Mouse (Mus musculus) kidney, embryonic 14.5 days (tissue): ENCODE results near the gene Ambra1. TPM values are rescaled to one million over a fixed set of nuclear protein-coding genes. Genes with fewer than 3 reads are reported as not detected.

Source experiments
- ATAC-seq: fragments of 200-750 bp; cut with Nextera tagmentation; 2 replicates; pipeline ENCODE4 v1.8.0; 2017; ENCODE audit warnings: moderate number of reproducible peaks, mild to moderate bottlenecking, moderate TSS enrichment, moderate library complexity; ENCODE audit not compliant: low FRiP score, low TSS enrichment
- H3K27ac ChIP-seq: fragments of 300-500 bp; sonication (generic); 2 replicates; pipeline ENCODE4 v1.5.1; 2014; ENCODE audit warnings: low read depth, mild to moderate bottlenecking, low read length, moderate library complexity, mixed read lengths
- H3K27me3 ChIP-seq: fragments of 300-500 bp; sonication (generic); 2 replicates; pipeline ENCODE4 v1.6.1; 2014; ENCODE audit warnings: mild to moderate bottlenecking, low read length; ENCODE audit not compliant: control insufficient read depth, insufficient read depth
- H3K36me3 ChIP-seq: fragments of 300-500 bp; sonication (generic); 2 replicates; pipeline ENCODE4 v1.6.1; 2014; ENCODE audit warnings: low read length, mixed read lengths; ENCODE audit not compliant: control insufficient read depth, insufficient read depth
- H3K4me1 ChIP-seq: fragments of 300-500 bp; sonication (generic); 2 replicates; pipeline ENCODE4 v1.6.1; 2014; ENCODE audit warnings: low read length, mixed read lengths; ENCODE audit not compliant: control insufficient read depth, insufficient read depth
- H3K4me2 ChIP-seq: fragments of 300-500 bp; sonication (generic); replicated peaks from 2 replicates; pipeline ENCODE4 v1.6.1; 2014; ENCODE audit warnings: low read depth, mild to moderate bottlenecking, low read length
- H3K4me3 ChIP-seq: fragments of 300-500 bp; sonication (generic); 2 replicates; pipeline ENCODE4 v1.5.1; 2014; ENCODE audit warnings: mild to moderate bottlenecking, low read length
- H3K9ac ChIP-seq: fragments of 300-500 bp; sonication (generic); 2 replicates; pipeline ENCODE4 v1.6.1; 2014; ENCODE audit warnings: low read depth, mild to moderate bottlenecking, low read length, moderate library complexity
- H3K9me3 ChIP-seq: fragments of 300-500 bp; sonication (generic); 2 replicates; pipeline ENCODE4 v1.6.1; 2016; ENCODE audit warnings: low read length; ENCODE audit not compliant: control insufficient read depth
- whole genome bisulfite sequencing: fragments of 180-500 bp; shearing (Covaris S2); extraction: QIAGEN DNeasy Blood & Tissue Kit; methylation state at CpG from one replicate; pipeline ENCODE4 v1.1.7; 2014; 5-methylcytosine and 5-hydroxymethylcytosine counted together
- polyA plus RNA-seq: library from polyadenylated mRNA; unstranded; fragments of >200 nt; fragmentation: Nextera tagmentation; extraction: Ambion mirVana; gene quantifications from 2 replicates; pipeline ENCODE4 v1.2.1, GENCODE M21; 2014

The Ambra1 gene
- polyA plus RNA-seq, 1 experiment from 2014 or later, result 20.3 TPM

DNA sequence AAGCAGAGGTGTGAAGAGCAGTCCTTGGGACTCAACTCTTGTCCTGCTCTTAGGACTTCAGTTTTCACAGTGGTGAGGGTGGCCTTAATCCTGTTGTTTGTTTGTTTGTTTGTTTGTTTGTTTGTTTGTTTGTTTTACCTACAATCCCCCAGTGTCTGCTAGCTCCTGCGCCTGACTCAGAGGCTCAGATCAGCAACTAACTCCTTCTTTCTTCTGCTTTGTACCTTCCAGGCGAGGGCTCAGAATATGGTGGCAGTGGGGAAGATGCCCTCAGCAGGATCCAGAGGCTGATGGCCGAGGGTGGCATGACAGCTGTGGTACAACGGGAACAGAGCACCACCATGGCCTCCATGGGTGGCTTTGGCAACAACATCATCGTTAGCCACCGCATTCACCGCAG lies 187.2 kb downstream of the Ambra1 start:
- Histone ChIP-seq H3K27me3 (peaks cover 9% of the 10 kb centered on the region), H3K36me3 (peaks cover 41% of the 10 kb centered on the region), H3K27ac (no peak overlapping the region), H3K4me1 (peaks cover 5% of the 10 kb centered on the region), H3K9ac (no peak overlapping the region), H3K9me3 (no peaks in the 10 kb centered on the region), H3K4me2 (no peak overlapping the region), H3K4me3 (no peak overlapping the region)
- no peak for ATAC-seq
- 94% methylated on average over 7 of the region's 7 CpGs for WGBS

DNA sequence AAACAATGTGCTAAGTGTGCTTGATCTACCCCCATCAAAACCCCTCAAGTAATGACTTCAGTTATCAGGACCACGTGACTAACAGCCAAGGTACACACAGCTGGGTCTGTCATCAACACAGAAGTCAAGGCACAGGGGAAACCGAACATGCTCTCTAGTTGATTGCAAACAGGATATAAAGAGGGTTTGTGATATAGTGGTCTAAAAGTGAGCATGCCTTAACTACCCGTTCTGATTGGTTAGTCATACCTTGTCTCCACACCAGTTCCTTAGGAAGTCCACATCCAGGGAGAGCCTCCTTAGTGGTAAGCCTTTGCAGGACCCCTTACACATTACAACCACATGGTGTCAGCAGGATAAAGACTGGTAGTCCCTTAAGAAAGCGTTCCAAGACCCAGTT lies 190.2 kb downstream of the Ambra1 start:
- no peak for ATAC-seq
- Histone ChIP-seq H3K27me3 (peaks cover 26% of the 10 kb centered on the region), H3K27ac (no peak overlapping the region), H3K9me3 (no peaks in the 10 kb centered on the region), H3K9ac (no peak overlapping the region), H3K4me1 (peaks cover 9% of the 10 kb centered on the region), H3K4me2 (no peak overlapping the region), H3K4me3 (no peak overlapping the region), H3K36me3 (peaks cover 22% of the 10 kb centered on the region)
- 74% methylated on average over 4 of the region's 4 CpGs for WGBS

DNA sequence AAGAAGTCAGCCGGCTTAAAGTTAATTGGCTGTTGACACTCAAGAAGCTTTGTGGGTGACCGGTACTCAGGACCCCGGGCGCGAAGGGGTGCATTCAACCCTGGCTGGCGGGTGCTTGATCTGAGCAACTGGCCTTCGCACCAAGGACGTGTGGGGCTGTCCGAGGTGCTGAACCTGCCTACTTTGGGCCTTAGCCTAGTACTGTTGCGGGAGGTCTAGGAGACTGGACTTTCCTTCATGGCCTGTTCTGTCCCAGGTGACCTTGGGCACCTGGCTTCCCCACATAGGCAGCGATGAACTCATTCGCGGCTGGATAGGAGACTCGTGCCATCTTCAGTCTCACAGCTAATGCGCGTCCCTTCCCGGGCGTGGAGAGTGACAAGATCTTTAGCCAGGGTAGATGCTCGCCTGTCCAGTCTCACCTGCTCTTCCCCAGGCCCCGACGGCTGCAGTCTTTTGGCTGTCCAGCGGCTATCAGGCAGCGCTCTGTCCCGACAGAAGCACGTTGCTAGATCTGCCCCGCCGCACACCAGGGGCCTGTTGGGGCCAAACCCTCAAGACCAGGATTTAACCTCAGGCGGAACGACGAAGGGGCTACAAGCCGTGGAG lies 191.4 kb downstream of the Ambra1 start:
- H3K27me3 ChIP-seq, result peaks cover 26% of the 10 kb centered on the region
- H3K4me2 ChIP-seq, result peak overlapping the region; percentile 92
- 4% methylated on average over 31 of the region's 31 CpGs for WGBS
- no peak overlapping the region for H3K9ac ChIP-seq
- H3K4me3 ChIP-seq, result peak overlapping the region; percentile 52
- H3K9me3 ChIP-seq, result no peaks in the 10 kb centered on the region
- H3K4me1 ChIP-seq, result peaks cover 9% of the 10 kb centered on the region
- H3K27ac ChIP-seq, result no peak overlapping the region
- peaks cover 20% of the 10 kb centered on the region for H3K36me3 ChIP-seq
- peak; percentile 17; the same call in 1 of the 2 replicates for ATAC-seq

DNA sequence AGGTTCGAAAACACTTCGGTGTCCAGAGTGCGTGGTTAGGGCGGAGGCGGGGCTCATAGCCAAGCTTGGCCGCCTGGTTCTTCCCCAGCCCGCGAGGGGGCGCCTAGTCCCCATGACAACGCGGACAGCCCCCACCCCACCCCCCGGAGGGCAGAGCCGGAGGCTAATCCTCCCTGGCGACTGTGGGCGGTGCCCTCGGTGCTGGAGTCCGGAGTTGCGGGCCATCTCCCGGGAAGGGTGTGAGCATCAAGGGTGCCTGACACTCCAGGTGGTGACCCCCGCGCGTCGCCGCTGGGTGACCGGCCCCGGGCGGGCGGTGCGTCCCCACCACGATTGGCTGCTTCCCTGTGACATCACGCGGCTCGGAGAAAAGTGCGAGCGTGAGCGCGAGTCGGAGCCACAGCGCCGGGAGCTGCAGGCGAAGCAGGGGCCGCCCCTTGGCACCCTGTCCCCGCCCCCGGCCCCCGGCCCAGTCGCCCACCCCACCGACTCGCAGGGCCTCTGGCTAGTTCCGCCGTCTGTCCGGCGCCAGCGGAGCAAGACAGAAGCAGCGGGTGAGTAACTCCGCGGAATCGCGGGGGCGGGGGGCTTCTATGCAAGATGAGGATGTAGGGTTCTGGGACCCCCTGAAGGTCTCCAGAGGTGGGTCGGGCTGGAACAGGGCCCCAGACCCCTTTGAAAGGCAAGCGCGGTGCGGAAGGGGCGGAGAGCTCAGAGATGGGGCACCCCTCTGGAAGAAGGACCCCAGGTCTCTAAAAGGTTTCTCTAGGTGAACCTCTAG lies 192.0 kb downstream of the Ambra1 start:
- H3K27me3 ChIP-seq, result peaks cover 26% of the 10 kb centered on the region

DNA sequence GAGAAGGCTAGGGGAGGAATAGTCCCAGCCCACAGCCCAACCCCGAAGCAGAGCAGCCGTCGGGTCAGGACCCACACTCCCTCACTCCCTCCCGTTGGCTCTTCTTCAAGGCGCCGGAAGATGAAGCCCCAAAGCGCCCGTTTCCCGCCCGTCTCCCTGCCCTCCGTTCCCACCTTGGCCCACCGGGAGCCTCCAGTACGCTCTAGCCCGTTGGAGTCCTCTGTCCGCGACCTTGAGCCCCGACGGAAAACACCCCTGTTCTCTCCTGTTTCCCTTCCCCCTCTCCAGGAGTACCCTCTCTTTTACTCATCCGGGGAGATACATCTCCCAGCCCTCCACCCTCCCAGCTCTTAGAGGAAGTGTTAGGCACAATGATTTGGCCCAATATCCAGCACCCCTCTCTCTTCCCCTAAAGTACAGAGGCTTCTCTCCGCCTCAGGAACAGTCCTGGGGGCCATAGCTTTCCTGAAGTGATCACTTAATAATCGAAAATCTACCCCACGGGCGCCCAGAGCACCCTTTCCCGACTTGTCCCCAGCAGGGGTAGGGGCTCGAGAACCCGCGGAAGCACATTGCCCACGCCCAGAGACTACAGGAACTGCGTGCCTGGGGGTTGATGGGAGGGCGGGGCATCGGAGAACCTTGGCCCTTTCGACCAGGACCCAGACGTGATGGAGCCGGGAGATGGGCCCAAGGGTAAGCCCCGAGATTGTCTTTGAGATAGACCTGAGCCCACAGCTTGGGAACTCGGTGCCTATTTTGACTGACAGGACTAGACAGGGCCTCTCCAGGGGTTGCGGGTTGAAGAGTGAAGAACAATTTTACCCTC lies 192.9 kb downstream of the Ambra1 start:
- Histone ChIP-seq H3K36me3 (peaks cover 7% of the 10 kb centered on the region), H3K4me2 (peak overlapping the region; percentile 92), H3K9ac (no peak overlapping the region), H3K27ac (no peak overlapping the region), H3K27me3 (peaks cover 26% of the 10 kb centered on the region), H3K4me1 (peaks cover 9% of the 10 kb centered on the region), H3K4me3 (peak overlapping the region; percentile 52), H3K9me3 (no peaks in the 10 kb centered on the region)
- 3% methylated on average over 37 of the region's 37 CpGs for WGBS
- ATAC-seq, result no peak; the same call in 1 of the 2 replicates

More for the DNA sequence above, 192.0 kb downstream of the Ambra1 start:
- H3K4me3 ChIP-seq, result peak overlapping the region; percentile 52
- WGBS, result 2% methylated on average over 61 of the region's 64 CpGs
- peak overlapping the region; percentile 92 for H3K4me2 ChIP-seq
- peaks cover 9% of the 10 kb centered on the region for H3K4me1 ChIP-seq
- no peak overlapping the region for H3K27ac ChIP-seq
- peaks cover 13% of the 10 kb centered on the region for H3K36me3 ChIP-seq
- H3K9me3 ChIP-seq, result no peaks in the 10 kb centered on the region
- peak overlapping the region; percentile 38; the same call in 1 of the 2 replicates for H3K9ac ChIP-seq
- ATAC-seq, result peak; percentile 57

DNA sequence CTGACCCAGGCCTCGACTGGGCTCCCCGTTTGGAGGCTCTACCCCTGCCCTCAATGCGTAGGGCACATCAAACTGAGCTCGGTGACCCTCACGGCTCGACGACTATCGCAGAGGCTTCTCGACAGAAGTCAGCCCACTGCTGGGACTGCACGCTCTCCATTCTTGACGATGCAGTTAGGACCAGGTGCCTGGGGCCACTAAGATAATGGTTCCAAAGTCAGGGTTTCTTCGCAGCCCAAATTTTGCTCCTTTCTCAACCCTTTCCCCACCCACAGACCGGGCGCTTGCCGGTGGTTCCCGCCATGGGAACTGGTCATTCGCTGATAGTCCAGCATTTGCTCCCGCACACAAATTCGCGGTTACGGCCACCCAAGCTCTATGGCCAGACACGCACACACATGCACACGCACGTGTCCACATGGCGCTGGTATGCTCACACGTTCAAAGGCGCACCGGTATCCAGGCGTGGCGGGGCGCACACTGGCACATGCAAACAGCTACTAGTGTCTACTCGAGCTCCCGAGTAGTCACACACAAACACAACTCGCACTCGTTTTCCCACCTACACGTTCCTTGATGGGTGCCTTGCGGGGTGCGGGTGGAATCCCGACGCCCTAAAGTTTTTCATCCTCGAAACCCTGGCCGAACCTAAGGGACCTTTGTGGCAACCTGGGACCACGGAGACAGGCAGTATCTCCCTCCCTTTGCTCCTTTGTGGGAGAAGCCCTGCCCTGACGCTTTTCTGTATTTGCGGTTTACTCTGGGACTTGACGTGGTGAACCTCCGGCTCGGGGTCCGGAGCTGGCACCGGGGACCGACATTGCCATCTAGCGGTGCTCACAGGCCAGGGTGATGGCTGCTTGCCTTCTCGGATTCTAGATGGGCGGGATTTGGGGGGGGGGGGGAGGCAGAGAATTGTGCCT lies 193.7 kb downstream of the Ambra1 start:
- Histone ChIP-seq H3K4me1 (peaks cover 9% of the 10 kb centered on the region), H3K4me3 (peak overlapping the region; percentile 52; the same call in 1 of the 2 replicates), H3K27me3 (peaks cover 26% of the 10 kb centered on the region), H3K4me2 (peak overlapping the region; percentile 32), H3K27ac (no peak overlapping the region), H3K9me3 (no peaks in the 10 kb centered on the region), H3K9ac (no peak overlapping the region), H3K36me3 (no peaks in the 10 kb centered on the region)
- ATAC-seq, result no peak
- 6% methylated on average over 54 of the region's 54 CpGs for WGBS

DNA sequence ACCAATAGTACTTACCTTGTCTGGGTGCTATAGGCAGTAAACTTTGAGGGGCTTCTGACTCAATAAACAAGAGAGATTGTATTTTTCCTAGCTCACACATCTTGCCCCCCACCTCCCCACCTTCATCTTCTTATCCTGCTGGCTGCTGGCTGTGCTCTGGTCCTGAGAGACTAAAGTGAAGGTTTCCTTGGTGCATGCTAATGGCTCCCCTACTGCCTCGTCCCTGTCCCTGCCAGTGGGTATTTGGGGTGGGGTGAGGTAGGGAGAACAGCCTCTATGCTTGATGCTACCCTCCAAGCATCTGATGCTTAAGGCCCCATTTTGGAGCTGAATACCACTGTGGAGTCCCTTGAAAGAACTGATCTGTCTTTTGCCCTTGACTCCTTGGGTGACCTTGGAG lies 194.8 kb downstream of the Ambra1 start:
- no peak overlapping the region for H3K9ac ChIP-seq
- peaks cover 14% of the 10 kb centered on the region for H3K4me1 ChIP-seq
- ATAC-seq, result no peak
- no peak overlapping the region for H3K4me2 ChIP-seq
- WGBS, result 80% methylated on average over 1 of the region's 1 CpGs
- peaks cover 26% of the 10 kb centered on the region for H3K27me3 ChIP-seq
- no peak overlapping the region for H3K4me3 ChIP-seq
- H3K36me3 ChIP-seq, result peaks cover 5% of the 10 kb centered on the region; the same call in 1 of the 2 replicates
- H3K27ac ChIP-seq, result no peak overlapping the region
- no peaks in the 10 kb centered on the region for H3K9me3 ChIP-seq

DNA sequence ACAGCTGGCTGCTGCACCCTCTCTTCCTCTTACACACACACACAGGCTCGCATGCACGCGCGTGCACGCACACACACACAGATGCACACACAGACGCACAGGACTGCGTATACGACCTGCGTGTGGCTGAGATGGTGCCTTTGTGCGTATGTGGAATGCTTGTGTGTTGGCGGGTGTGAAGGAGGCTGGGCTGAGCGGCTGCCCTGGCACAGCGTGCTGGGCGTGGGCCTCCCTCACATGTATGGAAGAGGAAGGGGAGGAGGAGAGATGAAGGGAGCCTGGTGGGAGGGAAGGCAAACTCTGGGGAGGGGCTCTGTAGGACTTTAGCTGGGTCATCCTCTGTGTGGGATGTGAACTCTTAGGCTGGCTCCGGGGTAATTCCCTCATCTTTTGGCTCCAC lies 195.5 kb downstream of the Ambra1 start:
- WGBS, result 85% methylated on average over 15 of the region's 15 CpGs
- Histone ChIP-seq H3K36me3 (peaks cover 7% of the 10 kb centered on the region; the same call in 1 of the 2 replicates), H3K9me3 (no peaks in the 10 kb centered on the region), H3K9ac (no peak overlapping the region), H3K27ac (no peak overlapping the region), H3K4me3 (no peak overlapping the region), H3K4me2 (no peak overlapping the region), H3K4me1 (peaks cover 14% of the 10 kb centered on the region), H3K27me3 (peaks cover 26% of the 10 kb centered on the region)
- ATAC-seq, result no peak
